Mouse (Mus musculus) urinary bladder, postnatal 4 days (tissue): ENCODE measurements around the gene Nenf.

Experiments used
- DNase-seq, 2 experiments: peaks; one replicate each; pipeline ENCODE4 v3.0.0; 2021 to 2022; ENCODE audit warnings: low spot score in 2 of 2

Nenf gene

DNA sequence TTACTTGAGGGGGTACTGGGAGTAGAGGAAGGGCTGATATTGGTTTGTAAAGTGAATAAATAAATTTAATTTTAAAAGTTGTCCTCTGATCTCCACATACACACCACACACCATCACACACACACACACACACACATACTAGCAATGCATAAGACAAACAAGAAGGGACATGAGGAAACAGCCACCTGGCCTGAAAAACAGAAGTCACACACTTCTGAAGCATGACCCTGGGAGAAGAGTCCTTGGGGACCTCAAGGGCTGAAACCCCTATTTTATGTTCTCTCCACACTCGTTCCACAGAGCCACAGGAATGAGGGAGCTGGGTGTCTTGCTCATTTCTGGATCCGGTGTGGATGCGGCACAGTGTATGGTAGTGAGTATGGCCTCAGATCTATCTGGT lies 5.4 kb upstream of the Nenf start:
- DNase-seq: no peak

DNA sequence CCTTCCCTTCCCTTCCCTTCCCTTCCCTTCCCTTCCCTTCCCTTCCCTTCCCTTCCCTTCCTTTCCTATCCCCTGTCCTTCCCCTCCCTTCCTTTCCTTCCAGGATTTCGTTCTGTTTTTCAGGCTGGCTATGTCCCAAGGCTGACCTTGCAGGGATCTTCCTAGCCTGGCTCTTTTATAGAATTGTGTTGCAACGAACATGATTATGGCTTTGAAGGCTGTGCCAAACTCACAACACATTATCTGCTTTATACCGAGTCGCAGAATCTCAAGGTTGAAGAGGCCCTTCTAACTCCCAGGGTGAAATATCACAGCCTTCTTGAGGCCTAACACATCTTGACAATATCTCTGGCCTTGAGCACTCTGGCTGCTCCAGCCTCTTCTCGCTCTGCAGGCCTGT lies 692 bp upstream of the Nenf start:
- DNase-seq: peak in 1 of 2 experiments; percentile 55

DNA sequence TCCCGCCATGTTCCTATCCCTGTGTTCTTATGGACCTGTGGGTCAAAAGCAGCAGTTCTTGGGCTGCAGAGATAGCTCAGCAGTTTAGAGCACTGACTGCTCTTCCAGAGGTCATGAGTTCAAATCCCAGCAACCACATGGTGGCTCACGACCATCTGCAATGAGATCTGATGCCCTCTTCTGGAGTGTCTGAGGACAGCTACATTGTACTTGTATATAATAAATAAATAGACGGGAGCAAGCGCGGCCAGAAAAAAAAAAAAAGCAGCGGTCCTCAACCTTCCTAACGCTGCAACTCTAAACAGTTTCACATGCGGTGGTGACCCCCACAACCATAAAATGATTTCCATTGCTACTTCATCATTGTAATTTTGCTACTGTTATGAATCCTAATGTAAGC lies 1.2 kb downstream of the Nenf start:
- no peak for DNase-seq

DNA sequence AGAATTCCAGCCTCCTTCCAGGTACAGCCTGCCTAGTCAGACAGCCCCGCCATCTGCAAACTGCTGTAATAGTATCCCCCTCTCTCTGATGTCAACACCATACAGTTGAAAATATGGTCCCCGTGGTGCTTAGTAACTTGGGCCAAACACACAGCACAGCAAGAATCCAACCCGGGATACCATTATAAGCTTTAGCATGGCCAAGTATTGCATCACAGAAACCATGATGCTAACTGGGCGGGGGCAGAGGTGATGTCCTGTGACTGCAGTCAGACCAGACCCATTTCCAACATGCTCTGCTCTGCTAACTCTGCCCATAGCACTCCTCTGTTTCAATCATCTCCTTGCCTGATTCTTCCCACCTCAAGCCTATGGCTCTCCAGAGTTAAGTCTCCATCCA lies 4.1 kb downstream of the Nenf start:
- no peak for DNase-seq

DNA sequence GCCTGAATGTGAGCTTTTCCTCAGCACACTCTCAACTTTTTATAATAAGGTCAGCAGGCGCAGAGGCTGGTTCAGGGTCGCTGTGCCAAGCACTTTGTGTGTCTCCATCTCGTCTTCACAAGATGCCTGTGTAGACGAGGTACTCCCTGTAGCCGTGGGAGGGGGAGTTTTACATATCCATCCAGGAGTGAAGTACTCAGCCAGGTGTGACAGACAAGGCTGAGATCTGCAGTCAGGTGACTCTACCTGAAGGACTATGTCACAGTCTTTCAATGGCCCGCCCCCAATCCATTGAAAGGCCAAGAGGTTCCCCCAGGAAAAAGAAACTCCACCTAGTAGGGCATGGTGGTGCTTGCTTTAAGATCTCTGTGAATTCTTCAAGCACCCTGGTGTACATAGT lies 4.8 kb downstream of the Nenf start:
- DNase-seq: no peak

DNA sequence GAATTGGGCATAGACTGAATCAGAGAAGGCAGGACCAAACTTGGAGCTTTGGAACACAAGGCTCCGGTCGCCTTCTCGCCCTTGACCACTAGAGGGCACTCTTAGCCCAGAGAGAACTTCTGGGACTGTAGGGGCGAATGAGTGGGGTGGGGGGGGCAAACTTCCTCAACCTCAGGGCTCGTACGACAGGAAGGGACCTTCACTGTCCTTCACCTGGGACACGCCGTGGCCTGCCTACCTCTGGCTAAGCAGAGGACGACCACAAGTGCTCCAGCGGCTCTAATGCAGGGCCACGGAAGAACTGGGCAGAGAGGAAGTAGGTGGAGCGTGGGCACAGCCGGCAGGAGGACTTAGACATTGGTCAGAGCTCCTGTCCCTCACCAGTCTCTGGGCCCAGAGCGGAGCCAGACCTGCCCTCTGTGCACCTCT lies 5.5 kb downstream of the Nenf start:
- peak; percentile 73 to 85 for DNase-seq

DNA sequence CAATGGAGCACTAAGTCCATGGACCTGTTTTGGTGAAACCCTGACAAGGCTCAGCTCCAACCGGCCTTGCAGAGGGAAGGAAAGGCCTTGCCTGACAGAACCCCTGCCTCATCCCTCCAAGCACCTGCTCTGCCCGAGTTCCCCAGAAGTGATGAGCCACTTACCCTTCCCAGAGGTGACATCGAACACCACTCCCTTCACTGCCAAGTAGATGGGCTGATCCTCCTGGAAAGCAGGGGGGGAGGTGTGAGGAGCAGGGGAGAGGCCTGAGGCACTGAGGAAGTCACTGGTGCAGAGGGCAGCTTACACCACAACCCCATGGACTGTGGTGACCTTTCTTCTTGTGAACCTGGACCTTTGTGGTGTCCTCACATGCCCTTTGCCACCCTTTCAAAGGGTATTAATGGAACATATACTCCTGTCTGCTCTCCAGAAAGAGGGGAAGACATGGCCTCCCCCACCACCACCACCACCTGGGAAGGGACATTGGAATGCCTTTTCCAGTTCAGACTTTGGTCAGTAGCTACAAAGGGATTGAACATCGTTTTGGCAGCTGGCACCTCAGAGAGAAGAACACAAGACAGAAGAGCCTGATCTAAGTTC lies 6.6 kb downstream of the Nenf start:
- DNase-seq: no peak

DNA sequence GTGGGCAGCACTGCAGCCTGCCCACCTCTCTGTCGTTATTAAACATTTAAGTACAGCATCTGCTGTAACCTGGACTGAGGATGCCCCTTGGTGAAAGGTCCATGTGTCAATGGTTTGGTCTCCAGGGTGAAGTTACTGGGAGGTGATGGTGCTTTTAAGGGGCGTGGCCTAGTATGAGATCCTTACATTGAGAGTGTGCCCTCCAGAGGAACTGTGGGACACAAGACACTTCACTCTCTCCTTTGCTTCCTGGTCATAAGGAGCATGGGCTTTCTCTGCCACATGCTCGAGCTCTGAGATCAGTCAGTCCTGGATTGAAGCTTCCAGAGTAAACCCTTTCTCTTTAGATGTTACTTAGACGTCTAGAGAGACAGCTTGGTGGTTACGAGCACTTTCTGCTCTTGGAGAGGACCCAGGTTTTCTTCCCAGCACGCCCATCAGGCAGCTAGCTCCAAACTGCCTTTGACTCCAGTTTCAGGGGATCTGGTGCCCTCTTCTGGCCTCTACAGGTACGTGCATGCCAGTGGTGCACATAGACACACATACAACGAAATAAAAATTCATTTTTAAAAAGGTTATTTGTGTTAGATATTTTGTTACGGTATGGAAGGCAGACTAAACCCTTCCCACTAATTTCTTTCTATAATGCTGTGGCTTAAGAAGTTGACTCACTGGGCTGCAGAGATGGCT lies 10.1 kb downstream of the Nenf start:
- no peak for DNase-seq

DNA sequence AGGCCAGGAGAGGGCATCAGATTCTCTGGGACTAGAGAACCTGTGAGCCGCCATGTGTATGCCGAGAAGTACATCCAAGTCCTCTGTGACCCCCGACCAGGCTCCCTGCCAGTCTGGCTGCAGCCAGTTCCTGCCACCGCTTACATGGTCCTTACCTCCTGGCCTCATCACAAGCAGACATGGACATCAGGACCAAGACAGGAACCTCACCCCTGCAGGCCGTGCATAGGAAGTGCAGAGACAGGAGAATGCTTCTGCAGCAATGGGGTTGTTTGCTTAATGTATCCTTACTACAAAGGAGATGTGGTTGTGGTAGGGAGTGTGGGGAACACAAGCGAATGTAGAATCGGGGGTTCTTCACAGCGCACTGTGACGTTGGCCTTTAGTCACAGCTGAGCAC lies 11.7 kb downstream of the Nenf start:
- no peak for DNase-seq

DNA sequence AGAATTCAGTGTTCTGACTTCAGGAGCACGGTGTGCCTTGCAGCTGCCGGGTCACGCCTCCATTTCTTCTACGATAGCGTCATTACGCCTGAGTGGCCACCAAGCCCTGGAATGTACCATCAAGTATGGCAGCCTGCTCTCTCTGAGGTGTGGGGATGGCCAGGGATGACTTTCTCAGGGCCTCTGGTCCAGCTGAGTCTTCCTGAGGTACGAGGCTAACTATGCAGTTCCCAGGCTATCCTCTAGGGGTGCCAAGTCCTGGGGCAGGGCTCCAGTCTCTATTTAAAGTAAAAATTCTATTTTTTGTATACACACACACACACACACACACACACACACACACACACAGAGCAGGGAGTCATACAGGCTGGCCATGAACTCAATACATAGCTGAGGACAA lies 12.4 kb downstream of the Nenf start:
- no peak for DNase-seq

DNA sequence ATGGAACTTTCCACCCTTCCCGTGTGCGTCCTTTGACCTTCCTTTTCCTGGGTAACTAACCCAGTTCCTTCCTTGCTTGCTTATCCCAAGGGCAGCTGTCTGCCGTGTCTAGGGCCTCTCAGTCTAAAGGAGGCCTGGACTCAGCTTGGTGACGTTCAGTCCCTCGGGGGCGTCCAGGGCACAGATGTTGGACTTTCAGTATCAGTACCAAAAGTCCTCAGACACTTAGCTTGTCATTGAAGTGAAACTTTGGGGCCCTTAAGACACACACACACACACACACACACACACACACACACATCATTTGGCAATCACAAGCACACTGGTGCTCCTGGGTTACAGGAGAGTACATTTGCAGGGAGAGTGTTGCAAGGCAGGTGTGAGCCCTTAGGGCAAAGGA lies 13.8 kb downstream of the Nenf start:
- no peak for DNase-seq

DNA sequence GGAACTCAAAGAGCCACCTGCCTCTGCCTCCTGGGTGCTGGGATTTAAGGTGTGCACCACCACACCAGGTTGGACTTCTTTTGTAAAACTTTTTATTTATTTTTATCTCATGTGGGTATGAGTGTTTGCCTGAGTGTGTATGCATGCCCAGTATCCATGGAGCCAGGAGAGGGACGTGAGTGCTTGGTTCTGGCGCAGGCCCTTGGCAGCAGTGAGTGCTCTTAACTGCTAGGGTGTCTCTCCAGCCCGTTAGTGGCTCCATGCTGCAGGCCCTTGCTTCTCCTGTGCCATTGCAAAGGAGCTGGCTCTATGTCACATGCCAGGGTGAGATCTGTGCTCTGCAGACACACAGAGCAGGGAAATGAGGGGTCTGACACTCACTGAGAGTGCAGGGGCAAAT lies 14.3 kb downstream of the Nenf start:
- no peak for DNase-seq

DNA sequence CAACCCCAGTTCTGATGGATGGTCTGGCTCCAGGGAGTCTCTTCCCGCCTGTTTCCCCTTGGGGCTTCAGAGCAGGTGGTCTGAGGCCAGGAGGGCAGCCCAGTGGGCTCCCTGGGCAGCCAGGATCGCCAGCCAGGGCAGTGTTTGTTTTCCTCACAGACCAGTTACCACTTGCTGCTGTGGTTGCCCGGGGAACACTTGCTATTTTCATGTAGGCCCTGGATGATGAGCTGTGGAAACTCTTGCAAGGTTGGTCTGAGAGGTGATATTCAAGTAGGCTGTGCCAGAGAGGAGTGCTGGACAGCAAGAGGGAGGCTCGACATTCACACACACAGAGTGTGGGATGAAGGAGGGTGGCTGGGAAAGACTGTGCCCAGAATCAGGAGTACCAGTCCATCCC lies 16.1 kb downstream of the Nenf start:
- DNase-seq: no peak

DNA sequence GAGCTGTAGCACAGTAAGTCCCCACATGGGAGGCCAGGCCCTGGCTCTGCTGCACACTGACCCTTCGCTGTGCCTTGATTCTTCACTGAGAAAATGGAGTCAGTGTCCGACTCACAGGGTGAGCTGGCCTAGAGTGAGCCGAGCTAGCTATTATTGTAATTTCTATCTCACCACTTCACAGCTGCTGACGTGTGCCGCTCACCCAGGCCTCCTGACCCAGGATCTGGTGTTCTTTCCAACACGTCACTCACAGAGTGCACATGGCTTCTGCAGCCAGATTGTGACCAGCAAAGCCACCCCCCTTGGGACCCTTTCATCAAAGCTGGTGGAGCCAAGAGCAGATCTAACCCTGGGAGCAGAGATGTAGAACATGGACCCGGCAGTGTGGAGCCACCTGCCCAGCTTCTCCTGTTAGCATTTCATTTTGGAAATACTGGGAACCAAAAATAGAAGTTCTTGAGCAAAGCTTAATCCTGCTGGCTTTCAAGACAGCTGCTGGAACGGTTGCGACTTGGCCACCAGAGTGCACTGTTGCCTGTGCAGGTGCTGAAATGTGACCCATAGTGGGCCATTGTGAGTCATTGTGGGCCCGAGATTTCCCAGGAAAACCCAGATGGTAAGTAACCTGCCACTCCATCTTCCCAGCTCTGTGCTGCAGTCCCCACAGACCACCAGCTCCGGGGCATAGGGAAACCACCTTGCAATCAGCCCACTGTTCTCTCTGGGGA lies 18.6 kb downstream of the Nenf start:
- no peak for DNase-seq

DNA sequence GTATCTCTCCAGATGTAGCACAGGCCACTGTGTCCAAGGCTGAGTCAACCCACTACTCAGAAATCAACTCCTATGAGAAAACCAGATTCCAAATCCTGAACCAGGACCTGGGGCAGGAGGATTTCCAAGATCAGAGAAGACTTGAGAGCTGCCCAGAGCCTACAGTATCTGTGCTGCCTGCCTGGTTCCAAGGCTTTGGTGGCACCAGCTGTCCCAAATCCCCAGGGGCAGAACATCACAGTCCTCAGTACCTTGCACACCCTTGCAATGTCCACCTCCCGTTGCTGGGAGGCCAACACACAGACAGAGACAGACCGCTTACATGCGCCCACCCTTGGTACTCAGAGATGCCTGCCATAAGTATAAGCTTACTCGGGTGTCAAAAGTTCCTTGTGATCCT lies 19.7 kb downstream of the Nenf start:
- DNase-seq: no peak

DNA sequence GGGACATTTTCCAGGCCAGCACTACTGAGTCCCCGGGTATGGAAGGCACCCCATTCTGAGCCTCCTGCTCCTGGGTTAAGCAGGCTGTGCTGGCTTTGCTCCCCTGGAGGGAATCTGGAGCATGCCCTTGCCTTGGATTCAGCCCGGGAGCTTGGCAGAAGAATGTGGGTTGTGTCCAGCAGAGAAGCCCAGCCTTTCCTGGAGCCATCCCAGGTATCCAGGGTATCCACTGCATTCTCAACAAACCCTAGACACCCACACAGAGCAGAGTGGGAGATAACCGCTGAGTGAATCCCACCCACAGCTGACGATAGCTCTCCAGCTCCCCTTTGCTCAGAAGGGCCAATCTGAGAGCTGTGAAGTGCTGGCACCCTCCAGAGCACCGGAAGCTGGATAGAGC lies 21.5 kb downstream of the Nenf start:
- DNase-seq: peak in 1 of 2 experiments; percentile 66

DNA sequence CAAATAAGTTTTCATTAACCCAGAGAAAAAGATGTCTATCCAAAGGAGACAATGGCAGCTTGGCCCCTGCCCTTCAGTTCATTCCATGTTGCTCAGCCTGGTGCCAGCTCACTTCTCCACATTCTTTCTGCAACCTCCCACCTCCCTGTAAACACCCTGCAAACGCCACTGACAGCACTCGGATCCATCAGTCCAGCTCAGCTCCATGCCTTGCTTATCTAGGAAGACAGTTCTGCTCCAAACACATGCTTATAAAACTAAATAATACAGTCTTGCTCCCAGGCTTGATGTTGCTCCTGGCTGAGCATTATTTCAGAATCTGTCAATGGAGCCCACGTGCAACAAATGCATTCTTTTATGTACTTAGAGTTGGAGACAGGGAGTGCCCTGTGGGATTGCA lies 22.2 kb downstream of the Nenf start:
- DNase-seq: no peak

DNA sequence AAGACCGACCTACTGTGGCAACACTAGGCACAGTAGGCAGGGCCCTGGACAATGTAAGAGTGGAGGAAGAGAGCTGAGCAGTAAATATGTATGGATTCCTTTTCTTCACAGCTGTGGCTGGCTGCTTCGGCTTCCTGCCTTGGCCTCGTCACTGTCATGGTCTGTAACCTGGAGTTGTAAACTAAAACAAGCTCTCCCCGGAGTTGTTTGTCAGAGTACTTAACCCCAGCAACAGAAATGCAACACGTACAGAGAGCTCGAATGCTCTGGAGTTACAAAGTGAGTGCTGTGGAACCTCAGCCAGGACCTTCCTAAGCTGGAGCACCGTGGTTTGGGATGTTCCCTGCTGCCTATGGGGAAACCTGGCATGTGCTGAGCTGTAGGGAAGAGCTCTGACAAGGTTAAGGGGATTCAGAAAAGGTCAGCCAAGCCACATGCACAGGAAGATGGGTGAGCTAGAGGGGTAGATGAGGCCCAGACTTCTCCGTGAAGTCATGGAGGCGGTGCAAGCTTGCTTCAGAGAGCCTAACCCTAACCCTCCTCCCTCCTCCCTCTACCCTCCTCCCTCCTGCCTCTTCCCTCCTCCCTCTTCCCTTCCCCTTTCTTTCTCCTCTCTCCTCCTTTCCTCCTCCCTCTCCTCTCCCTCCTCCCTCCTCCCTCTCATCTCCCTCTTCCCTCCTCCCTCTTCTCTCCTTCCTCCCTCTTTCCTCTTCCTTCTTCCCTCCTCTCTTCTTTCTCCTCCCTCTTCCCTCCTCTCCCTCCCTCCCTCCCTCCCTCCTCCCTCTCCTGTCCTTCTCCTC lies 23.8 kb downstream of the Nenf start:
- no peak for DNase-seq

DNA sequence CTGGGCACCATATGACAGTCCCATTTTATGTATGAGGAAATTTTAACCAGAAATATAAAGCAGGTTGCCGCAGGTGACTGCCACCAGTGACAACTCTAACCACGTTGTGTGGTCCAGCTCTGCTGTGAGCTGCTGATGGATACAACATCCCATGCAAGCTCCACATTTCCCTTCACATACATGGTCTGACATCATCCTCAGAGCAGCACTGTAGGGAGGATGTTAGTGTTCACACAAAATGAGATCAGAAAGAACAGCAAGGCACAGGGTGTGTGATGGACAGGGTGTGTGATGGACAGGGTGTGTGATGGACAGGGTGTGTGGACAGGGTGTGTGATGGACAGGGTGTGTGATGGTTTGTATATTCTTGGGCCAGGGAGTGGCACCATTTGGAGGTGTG lies 24.9 kb downstream of the Nenf start:
- no peak for DNase-seq

DNA sequence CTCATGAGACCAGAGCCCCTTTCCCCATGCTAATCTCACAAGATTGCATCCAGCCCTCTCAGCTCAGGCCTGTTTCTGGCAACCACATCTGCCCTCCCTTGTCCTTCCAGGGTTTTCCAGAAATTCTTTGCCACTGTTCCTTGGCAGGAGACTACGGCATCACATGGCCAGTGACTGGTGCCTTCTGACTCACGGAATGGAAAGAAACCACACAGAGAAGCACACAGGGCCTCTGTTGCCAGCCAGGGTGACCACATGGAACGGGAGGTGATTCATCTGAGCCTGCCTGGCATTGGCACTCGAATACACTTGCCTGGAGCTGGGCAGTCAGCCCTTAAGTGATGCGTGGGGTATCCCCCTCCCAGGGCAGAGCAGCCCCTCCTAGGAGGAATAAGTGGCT lies 25.6 kb downstream of the Nenf start:
- DNase-seq: no peak

DNA sequence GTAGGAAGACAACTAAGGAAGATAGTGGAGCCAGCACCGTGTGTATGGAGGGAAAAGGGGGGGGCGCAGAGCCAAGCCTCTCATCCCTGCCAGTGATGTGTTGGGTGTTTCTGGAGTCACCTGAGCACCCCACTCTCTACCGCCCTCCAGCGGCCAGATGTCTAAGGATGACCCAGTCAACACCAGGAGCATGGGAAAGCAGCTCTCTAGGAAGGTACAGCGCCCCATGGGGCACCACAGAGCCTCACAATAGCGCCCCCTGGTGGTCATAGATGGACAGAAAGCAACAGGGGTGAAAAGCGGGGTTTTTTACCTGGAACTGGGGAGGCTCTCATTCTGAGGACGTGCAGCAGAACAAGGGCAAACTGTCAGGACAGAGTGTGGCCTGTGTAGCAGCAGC lies 29.2 kb downstream of the Nenf start:
- DNase-seq: peak in 1 of 2 experiments; percentile 73

DNA sequence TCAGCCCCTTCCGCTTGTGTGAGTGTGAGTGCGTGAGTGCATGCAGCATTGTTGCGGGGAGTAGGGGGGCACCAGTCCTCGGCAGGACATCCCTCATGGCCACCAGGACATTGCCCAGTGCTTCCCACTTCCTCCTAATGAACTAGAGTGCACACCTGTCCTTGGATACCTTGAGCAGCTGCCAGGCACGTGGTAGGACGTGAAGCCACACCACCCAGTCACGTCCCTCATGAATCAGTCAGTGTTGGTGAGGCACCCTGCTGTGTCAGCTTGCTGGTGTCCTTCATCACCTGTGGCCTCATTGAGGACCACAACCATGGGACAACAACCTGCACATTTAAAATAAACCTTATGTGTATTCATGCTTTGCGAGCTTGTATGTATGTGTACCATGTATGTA lies 33.5 kb downstream of the Nenf start:
- no peak for DNase-seq
